Mouse (Mus musculus) midbrain, embryonic 16.5 days (tissue): ENCODE results near the gene Xdh. TPM values are rescaled to one million over a fixed set of nuclear protein-coding genes. Genes with fewer than 3 reads are reported as not detected.

Experiments used
- ATAC-seq: fragments of 200-750 bp; cut with Nextera tagmentation; 2 replicates; pipeline ENCODE4 v1.8.0; 2017; ENCODE audit warnings: moderate TSS enrichment
- H3K27ac ChIP-seq: fragments of 300-500 bp; sonication (generic); 2 replicates; pipeline ENCODE4 v1.5.1; 2014; ENCODE audit warnings: mild to moderate bottlenecking, low read length, mixed read lengths
- H3K27me3 ChIP-seq: fragments of 300-500 bp; sonication (generic); 2 replicates; pipeline ENCODE4 v1.6.1; 2014; ENCODE audit warnings: low read depth, low read length, mixed read lengths; ENCODE audit not compliant: control insufficient read depth, insufficient read depth
- H3K36me3 ChIP-seq: fragments of 300-500 bp; sonication (generic); 2 replicates; pipeline ENCODE4 v1.6.1; 2014; ENCODE audit warnings: mild to moderate bottlenecking, low read length, moderate library complexity, mixed read lengths; ENCODE audit not compliant: control insufficient read depth, insufficient read depth
- H3K4me1 ChIP-seq: fragments of 300-500 bp; sonication (generic); 2 replicates; pipeline ENCODE4 v1.6.1; 2014; ENCODE audit warnings: mild to moderate bottlenecking, low read length, mixed read lengths; ENCODE audit not compliant: control insufficient read depth, insufficient read depth
- H3K4me2 ChIP-seq: fragments of 300-500 bp; sonication (generic); 2 replicates; pipeline ENCODE4 v1.6.1; 2014; ENCODE audit warnings: mild to moderate bottlenecking, low read length, mixed read lengths
- H3K4me3 ChIP-seq: fragments of 300-500 bp; sonication (generic); 2 replicates; pipeline ENCODE4 v1.5.1; 2014; ENCODE audit warnings: low read depth, mild to moderate bottlenecking, low read length, moderate library complexity, mixed read lengths
- H3K9ac ChIP-seq: fragments of 300-500 bp; sonication (generic); 2 replicates; pipeline ENCODE4 v1.6.1; 2014; ENCODE audit warnings: low read depth, low read length, mixed read lengths
- H3K9me3 ChIP-seq: fragments of 300-500 bp; sonication (generic); replicated peaks from 2 replicates; pipeline ENCODE4 v1.6.1; 2014; ENCODE audit warnings: mild to moderate bottlenecking, low read length, mixed read lengths; ENCODE audit not compliant: control insufficient read depth, poor library complexity, severe bottlenecking
- WGBS: fragments of 180-500 bp; shearing (Covaris S2); extraction: QIAGEN DNeasy Blood & Tissue Kit; methylation state at CpG from one replicate; pipeline ENCODE4 v1.1.7; 2014; 5-methylcytosine and 5-hydroxymethylcytosine counted together
- polyA plus RNA-seq: library from polyadenylated mRNA; unstranded; fragments of >200 nt; fragmentation: Nextera tagmentation; extraction: Ambion mirVana; gene quantifications from 2 replicates; pipeline ENCODE4 v1.2.1, GENCODE M21; 2015

The Xdh gene
- polyA plus RNA-seq, 1 experiment from 2014 or later: 0.70 TPM

- Histone ChIP-seq H3K27me3 (no peaks in the 10 kb centered on the region), H3K4me1 (no peaks in the 10 kb centered on the region; the same call in 1 of the 2 replicates), H3K36me3 (no peaks in the 10 kb centered on the region), H3K9me3 (no peaks in the 10 kb centered on the region), H3K4me2 (no peak overlapping the region), H3K27ac (no peak overlapping the region), H3K9ac (no peak overlapping the region), H3K4me3 (no peak overlapping the region)
- WGBS: 75% methylated on average over 6 of the region's 6 CpGs
- ATAC-seq: no peak
Observed at GRCm38 (mm10) chr17:73881295-73881694, 68.7 kb downstream of the Xdh start.

DNA sequence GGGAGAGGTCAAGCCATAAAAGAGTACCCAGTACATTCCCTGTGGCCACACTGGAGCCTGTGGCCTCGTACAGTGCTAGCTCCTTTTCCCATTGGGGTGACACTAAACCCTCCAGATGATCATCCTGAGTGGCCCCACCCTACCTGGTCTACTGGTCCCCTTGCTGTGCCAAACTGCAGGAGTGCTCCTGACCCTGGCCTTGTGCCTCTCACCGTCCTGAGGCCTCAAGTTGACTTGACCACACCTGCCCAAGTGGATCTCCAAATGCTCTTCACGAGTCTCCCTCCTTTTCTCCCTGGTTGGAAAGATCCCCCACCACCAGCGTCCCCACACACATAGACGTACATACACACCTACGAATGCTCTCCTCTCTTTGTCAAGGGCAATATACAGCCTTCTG is 69.7 kb downstream of the Xdh start:
- Histone ChIP-seq H3K27me3 (no peaks in the 10 kb centered on the region), H3K36me3 (no peaks in the 10 kb centered on the region), H3K9ac (no peak overlapping the region), H3K4me3 (no peak overlapping the region), H3K4me2 (no peak overlapping the region), H3K4me1 (no peaks in the 10 kb centered on the region; the same call in 1 of the 2 replicates), H3K9me3 (no peaks in the 10 kb centered on the region), H3K27ac (no peak overlapping the region)
- 93% methylated on average over 6 of the region's 6 CpGs for WGBS
- ATAC-seq: no peak

- no peaks in the 10 kb centered on the region for H3K27me3 ChIP-seq
- WGBS: 88% methylated on average over 10 of the region's 10 CpGs
- H3K4me3 ChIP-seq: no peak overlapping the region
- H3K4me1 ChIP-seq: no peaks in the 10 kb centered on the region; the same call in 1 of the 2 replicates
- no peak overlapping the region for H3K4me2 ChIP-seq
- no peak for ATAC-seq
- no peaks in the 10 kb centered on the region for H3K36me3 ChIP-seq
- H3K9ac ChIP-seq: no peak overlapping the region
- no peaks in the 10 kb centered on the region; the same call in 1 of the 2 replicates for H3K9me3 ChIP-seq
- no peak overlapping the region for H3K27ac ChIP-seq
Observed at GRCm38 (mm10) chr17:73879262-73879916, 70.6 kb downstream of the Xdh start.

- H3K4me2 ChIP-seq: no peak overlapping the region
- 90% methylated on average over 7 of the region's 7 CpGs for WGBS
- no peak for ATAC-seq
- no peak overlapping the region for H3K27ac ChIP-seq
- H3K4me3 ChIP-seq: no peak overlapping the region
- no peaks in the 10 kb centered on the region for H3K4me1 ChIP-seq
- H3K9ac ChIP-seq: no peak overlapping the region
- no peaks in the 10 kb centered on the region for H3K36me3 ChIP-seq
- H3K27me3 ChIP-seq: no peaks in the 10 kb centered on the region
- no peaks in the 10 kb centered on the region; the same call in 1 of the 2 replicates for H3K9me3 ChIP-seq
Observed at GRCm38 (mm10) chr17:73875674-73876073, 74.3 kb downstream of the Xdh start.

- H3K27me3 ChIP-seq: no peaks in the 10 kb centered on the region
- no peak overlapping the region for H3K4me2 ChIP-seq
- ATAC-seq: no peak
- H3K27ac ChIP-seq: no peak overlapping the region
- H3K4me1 ChIP-seq: no peaks in the 10 kb centered on the region
- H3K36me3 ChIP-seq: no peaks in the 10 kb centered on the region
- no peaks in the 10 kb centered on the region; the same call in 1 of the 2 replicates for H3K9me3 ChIP-seq
- 92% methylated on average over 4 of the region's 4 CpGs for WGBS
- no peak overlapping the region for H3K9ac ChIP-seq
- no peak overlapping the region for H3K4me3 ChIP-seq
Observed at GRCm38 (mm10) chr17:73875268-73875667, 74.7 kb downstream of the Xdh start.

- H3K4me3 ChIP-seq: no peak overlapping the region
- no peaks in the 10 kb centered on the region for H3K4me1 ChIP-seq
- no peak overlapping the region for H3K27ac ChIP-seq
- no peaks in the 10 kb centered on the region; the same call in 1 of the 2 replicates for H3K9me3 ChIP-seq
- no peak for ATAC-seq
- no peaks in the 10 kb centered on the region for H3K36me3 ChIP-seq
- H3K9ac ChIP-seq: no peak overlapping the region
- H3K27me3 ChIP-seq: no peaks in the 10 kb centered on the region
- 91% methylated on average over 14 of the region's 14 CpGs for WGBS
- H3K4me2 ChIP-seq: no peak overlapping the region
Observed at GRCm38 (mm10) chr17:73870956-73871605, 78.9 kb downstream of the Xdh start.

GRCm38 (mm10) chr17:73869008-73869685 is 80.8 kb downstream of the Xdh start:
- no peak for ATAC-seq
- H3K27me3 ChIP-seq: no peaks in the 10 kb centered on the region
- WGBS: 94% methylated on average over 9 of the region's 9 CpGs
- no peak overlapping the region for H3K27ac ChIP-seq
- no peaks in the 10 kb centered on the region for H3K36me3 ChIP-seq
- no peak overlapping the region for H3K4me2 ChIP-seq
- no peak overlapping the region for H3K9ac ChIP-seq
- H3K9me3 ChIP-seq: no peaks in the 10 kb centered on the region
- H3K4me3 ChIP-seq: no peak overlapping the region
- no peaks in the 10 kb centered on the region for H3K4me1 ChIP-seq

- no peaks in the 10 kb centered on the region for H3K4me1 ChIP-seq
- no peak for ATAC-seq
- no peak overlapping the region for H3K27ac ChIP-seq
- no peak overlapping the region for H3K4me2 ChIP-seq
- no peaks in the 10 kb centered on the region for H3K36me3 ChIP-seq
- no peaks in the 10 kb centered on the region for H3K27me3 ChIP-seq
- H3K9ac ChIP-seq: no peak overlapping the region
- H3K4me3 ChIP-seq: no peak overlapping the region
- 41% methylated on average over 4 of the region's 4 CpGs for WGBS
- H3K9me3 ChIP-seq: no peaks in the 10 kb centered on the region
Observed at GRCm38 (mm10) chr17:73853717-73854116, 96.3 kb downstream of the Xdh start.

- Histone ChIP-seq H3K4me2 (no peak overlapping the region), H3K27me3 (no peaks in the 10 kb centered on the region), H3K27ac (no peak overlapping the region), H3K9ac (no peak overlapping the region), H3K4me1 (no peaks in the 10 kb centered on the region), H3K36me3 (no peaks in the 10 kb centered on the region), H3K9me3 (no peaks in the 10 kb centered on the region), H3K4me3 (no peak overlapping the region)
- ATAC-seq: no peak
- 88% methylated on average over 11 of the region's 11 CpGs for WGBS
Observed at GRCm38 (mm10) chr17:73853041-73853440, 97.0 kb downstream of the Xdh start.
